Mouse (Mus musculus) spleen, adult 2 months (tissue): ENCODE results near the gene Patl2. TPM values are rescaled to one million over a fixed set of nuclear protein-coding genes. Genes with fewer than 3 reads are reported as not detected.

Source experiments
- DNase-seq, 2 experiments: peaks; one replicate each; pipeline versions ENCODE4 v3.0.0 to v3.0.0-alpha.2; 2012 to 2021; ENCODE audit warnings: low spot score in 2 of 2, low read depth in 1 of 2
- H3K27ac ChIP-seq: fragments of 200-500 bp; 2 replicates; pipeline ENCODE4 v1.5.1; 2012; ENCODE audit warnings: low read length, inconsistent platforms; ENCODE audit not compliant: insufficient read depth
- H3K27me3 ChIP-seq: fragments of 200-500 bp; 2 replicates; pipeline ENCODE4 v1.6.1; 2012; ENCODE audit warnings: mild to moderate bottlenecking, moderate library complexity, low read length, inconsistent platforms; ENCODE audit not compliant: control insufficient read depth, insufficient read depth
- H3K36me3 ChIP-seq: fragments of 200-500 bp; 2 replicates; pipeline ENCODE4 v1.6.1; 2012; ENCODE audit warnings: mild to moderate bottlenecking, low read length, inconsistent platforms; ENCODE audit not compliant: control insufficient read depth, insufficient read depth
- H3K4me1 ChIP-seq: fragments of 200-500 bp; 2 replicates; pipeline ENCODE4 v1.6.1; 2011; ENCODE audit warnings: inconsistent platforms; ENCODE audit not compliant: control insufficient read depth, insufficient read depth, insufficient read length
- H3K4me3 ChIP-seq: fragments of 200-500 bp; 2 replicates; pipeline ENCODE4 v1.5.1; 2011; ENCODE audit warnings: mild to moderate bottlenecking, inconsistent platforms; ENCODE audit not compliant: insufficient read depth, insufficient read length; ENCODE audit errors: extremely low read depth
- CTCF ChIP-seq: fragments of 200-500 bp; IDR thresholded peaks from 2 replicates; pipeline ENCODE4 v1.5.1; 2011; ENCODE audit warnings: mild to moderate bottlenecking, inconsistent platforms; ENCODE audit not compliant: insufficient read depth, insufficient read length, insufficient replicate concordance; ENCODE audit errors: extremely low read depth
- POLR2A ChIP-seq: fragments of 200-500 bp; IDR thresholded peaks from 2 replicates; pipeline ENCODE4 v1.6.1; 2011; ENCODE audit warnings: low read depth, low read length, inconsistent platforms
- WGBS: fragments of 180-500 bp; shearing (Covaris S2); methylation state at CpG from one replicate; pipeline ENCODE4 v1.1.7; 2018; 5-methylcytosine and 5-hydroxymethylcytosine counted together
- polyA plus RNA-seq: library from polyadenylated mRNA; depleted of rRNA; stranded (reverse); fragments of >200 nt; gene quantifications from 2 replicates; pipeline ENCODE4 v1.2.3, GENCODE M21; 2012

The Patl2 gene
- polyA plus RNA-seq, 1 experiment: 0.11 TPM

DNA sequence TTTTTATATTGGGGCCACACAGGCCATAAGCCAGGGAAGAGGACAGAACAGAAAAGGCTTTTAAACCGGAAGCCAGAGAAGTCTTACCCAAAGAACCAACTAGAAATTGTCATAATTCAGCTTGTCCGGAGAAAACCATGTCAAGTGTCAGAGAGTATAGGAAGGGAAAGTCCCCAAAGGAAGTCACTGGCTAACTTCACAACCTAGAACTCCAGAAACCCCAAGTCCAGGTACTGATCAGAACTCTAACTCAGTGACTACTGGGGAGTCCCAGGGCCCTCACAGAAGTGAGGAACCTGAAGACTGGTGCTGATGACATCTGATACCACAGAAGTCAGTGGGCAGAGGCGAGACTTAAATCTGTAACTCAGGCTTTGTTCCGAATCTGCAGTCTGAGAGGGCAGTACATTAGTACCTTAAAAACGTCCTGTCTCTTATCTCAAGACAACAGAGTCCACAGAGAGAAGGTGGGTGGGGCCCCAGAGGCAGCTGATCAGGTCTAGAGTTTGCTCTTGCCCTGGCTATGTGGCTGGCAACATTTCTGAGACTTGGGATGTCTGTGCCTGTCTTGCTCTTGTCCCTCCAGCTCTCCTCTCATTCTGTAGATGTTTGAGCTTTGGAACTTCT lies 48.0 kb downstream of the Patl2 start:
- Histone ChIP-seq H3K27me3 (no peaks in the 10 kb centered on the region), H3K4me1 (no peaks in the 10 kb centered on the region), H3K27ac (no peak overlapping the region), H3K36me3 (no peaks in the 10 kb centered on the region), H3K4me3 (no peak overlapping the region)
- no peak for DNase-seq
- WGBS: 40% methylated on average over 5 of the region's 5 CpGs
- no peak for TF ChIP-seq POLR2A
- TF ChIP-seq CTCF: no peak

DNA sequence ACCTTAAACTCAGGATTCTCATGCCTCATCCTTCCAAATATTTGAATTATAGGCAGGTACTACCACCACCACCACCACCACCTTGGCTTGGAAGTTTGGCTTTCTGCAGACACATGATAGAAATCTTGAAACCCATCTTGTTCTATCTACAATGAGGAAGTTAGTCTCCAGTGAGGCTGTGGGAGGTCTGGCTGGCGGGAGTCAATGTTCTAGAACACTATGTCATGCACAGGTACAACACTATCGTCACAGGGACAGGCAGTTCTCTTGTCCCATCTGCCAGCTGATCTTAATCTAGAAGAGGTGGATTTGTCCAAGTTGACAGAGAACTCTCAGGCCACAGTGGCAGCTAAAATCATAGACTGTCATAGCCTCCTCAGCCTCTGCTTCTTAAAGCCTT lies 53.4 kb downstream of the Patl2 start:
- WGBS: 66% methylated on average over 2 of the region's 2 CpGs
- Histone ChIP-seq H3K27ac (no peak overlapping the region), H3K27me3 (no peaks in the 10 kb centered on the region), H3K36me3 (no peaks in the 10 kb centered on the region), H3K4me3 (no peak overlapping the region), H3K4me1 (no peaks in the 10 kb centered on the region)
- TF ChIP-seq POLR2A: no peak
- TF ChIP-seq CTCF: no peak
- no peak for DNase-seq

DNA sequence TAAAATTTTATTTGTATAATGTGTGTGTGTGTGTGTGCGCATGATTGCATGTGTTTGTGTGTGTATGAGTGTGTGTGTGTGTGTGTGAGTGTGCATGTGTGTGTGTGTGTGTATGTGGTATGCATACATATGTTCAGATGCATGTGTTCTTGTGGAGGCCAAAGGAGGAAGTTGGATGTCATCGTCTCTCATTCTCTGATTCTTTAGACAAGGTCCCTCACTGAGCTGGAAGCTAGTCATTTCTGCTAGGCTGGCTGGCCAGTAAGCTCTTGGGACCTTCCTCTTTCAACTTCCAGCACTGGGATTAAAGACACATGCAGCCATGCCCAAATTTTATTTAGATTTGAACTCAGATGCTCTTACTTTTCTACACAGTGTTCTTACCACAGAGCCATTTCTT lies 53.9 kb downstream of the Patl2 start:
- DNase-seq: no peak
- H3K27ac ChIP-seq: no peak overlapping the region

DNA sequence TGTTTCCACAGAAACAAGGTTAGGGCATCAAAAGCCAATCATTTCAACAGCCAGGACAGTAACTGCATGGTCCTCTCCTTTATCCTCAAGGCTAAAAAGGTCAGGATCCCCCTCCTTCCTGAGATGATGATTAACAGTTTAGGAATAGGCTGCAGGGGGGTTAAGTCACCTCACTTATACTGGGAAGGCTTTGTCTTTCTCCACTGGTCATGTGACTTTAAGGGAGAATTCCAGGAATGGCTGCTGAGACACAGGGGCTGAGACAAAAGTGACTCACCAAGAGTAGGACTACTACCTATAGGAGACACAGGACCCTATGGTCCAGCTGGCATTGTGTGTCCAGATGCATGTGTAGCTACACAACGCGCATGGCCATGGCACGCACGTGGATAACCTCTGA lies 58.4 kb downstream of the Patl2 start:
- TF ChIP-seq CTCF (no peak), POLR2A (no peak)
- Histone ChIP-seq H3K27ac (no peak overlapping the region), H3K4me1 (peaks cover 7% of the 10 kb centered on the region; the same call in 1 of the 2 replicates), H3K36me3 (no peaks in the 10 kb centered on the region), H3K4me3 (no peak overlapping the region), H3K27me3 (no peaks in the 10 kb centered on the region)
- no peak for DNase-seq
- WGBS: 97% methylated on average over 4 of the region's 4 CpGs

More for the DNA sequence above, 53.9 kb downstream of the Patl2 start:
- no peak for TF ChIP-seq CTCF
- no peak for TF ChIP-seq POLR2A
- Histone ChIP-seq H3K4me3 (no peak overlapping the region), H3K4me1 (no peaks in the 10 kb centered on the region), H3K27me3 (no peaks in the 10 kb centered on the region), H3K36me3 (no peaks in the 10 kb centered on the region)
- 48% methylated on average over 2 of the region's 2 CpGs for WGBS

GRCm38 (mm10) chr2:122126765-122127347 lies 59.1 kb downstream of the Patl2 start:
- Histone ChIP-seq H3K4me3 (no peak overlapping the region), H3K27ac (0 out of 2 replicates have a peak overlapping the region, but pooled peaks have one; percentile 4), H3K27me3 (no peaks in the 10 kb centered on the region), H3K4me1 (peaks cover 7% of the 10 kb centered on the region; the same call in 1 of the 2 replicates), H3K36me3 (no peaks in the 10 kb centered on the region)
- no peak for DNase-seq
- 17% methylated on average over 5 of the region's 5 CpGs for WGBS
- TF ChIP-seq POLR2A (no peak), CTCF (no peak)

DNA sequence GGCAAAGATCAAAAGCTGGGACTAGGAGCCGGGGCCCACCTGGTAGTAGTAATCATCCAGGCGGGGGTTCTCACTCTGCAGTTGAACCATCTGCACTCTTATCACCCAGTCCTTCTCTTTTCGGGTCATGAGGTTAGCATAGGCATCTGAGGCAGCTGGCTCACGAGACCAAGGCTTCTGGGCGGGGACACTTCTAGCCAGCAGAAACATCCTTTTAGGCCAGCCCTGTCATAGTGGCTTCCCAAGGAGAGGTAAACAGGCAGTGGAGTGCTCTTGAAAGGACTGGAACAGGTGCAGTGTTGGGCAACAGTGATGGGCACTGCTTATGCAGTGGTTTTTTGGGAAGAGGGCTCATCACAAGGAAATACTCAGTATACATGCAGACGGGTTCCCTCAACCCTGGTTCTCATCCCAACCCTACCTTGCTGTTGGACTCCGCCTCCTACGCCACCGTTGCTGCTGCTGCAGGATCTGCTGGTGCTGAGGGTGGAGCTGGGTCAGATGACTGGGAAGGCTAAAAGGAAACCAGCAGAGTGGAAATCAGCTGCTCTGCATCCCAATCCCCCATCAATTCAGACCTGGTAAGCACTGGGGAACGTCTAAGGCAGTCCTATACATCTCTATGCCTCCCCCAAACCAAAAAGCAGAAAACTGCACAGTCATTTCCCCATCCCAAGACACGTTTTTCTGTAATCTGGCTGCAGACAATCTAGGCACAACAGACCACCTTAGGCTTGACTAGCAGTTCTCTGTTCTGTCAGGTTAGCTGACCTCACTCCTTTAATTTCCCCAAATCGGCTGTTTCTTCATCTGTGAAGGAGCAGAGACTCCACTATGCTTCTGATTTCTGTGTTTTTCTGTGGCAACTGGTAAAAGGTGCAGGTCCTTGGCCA lies 60.1 kb downstream of the Patl2 start:
- Histone ChIP-seq H3K27ac (no peak overlapping the region), H3K4me1 (peaks cover 7% of the 10 kb centered on the region; the same call in 1 of the 2 replicates), H3K27me3 (no peaks in the 10 kb centered on the region), H3K36me3 (no peaks in the 10 kb centered on the region), H3K4me3 (no peak overlapping the region)
- 42% methylated on average over 12 of the region's 12 CpGs for WGBS
- TF ChIP-seq POLR2A: no peak
- no peak for TF ChIP-seq CTCF
- DNase-seq: no peak
